Mouse (Mus musculus) gastrocnemius, postnatal 36 days (tissue): ENCODE measurements at regions not wholly inside any gene's neighbourhood (a gene's known extent, or its start where the extent isn't known, plus 50 kb on each side); places are given as distances from the start of the nearest gene placed in this dataset.

Experiments used
- DNase-seq, 2 experiments: peaks; one replicate each; pipeline ENCODE4 v3.0.0; 2022
- intact Hi-C: fragments of 180-260 bp; cut with DNase I; formaldehyde crosslinking; loops from one replicate; pipeline ENCODE4 v1.15.1; 2025

DNA sequence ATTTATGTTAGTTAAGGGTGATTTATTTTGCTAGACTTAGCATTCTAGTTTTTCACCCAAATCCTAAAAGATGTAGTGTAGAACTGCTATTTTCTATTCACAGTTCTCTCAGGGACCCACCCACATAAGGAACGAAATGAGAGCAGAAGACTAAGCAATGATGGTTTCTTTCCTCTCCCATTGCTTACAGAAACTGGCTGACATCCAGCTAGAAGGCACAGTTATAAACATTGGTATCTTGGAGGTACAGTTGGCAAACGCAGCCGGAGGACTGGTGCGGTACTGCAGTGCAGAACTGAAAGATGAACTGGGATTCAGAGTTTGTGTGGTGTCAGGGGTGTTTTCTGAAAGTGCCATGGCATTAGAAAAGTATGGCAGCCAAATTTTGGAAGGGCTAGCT, 132.1 kb upstream of the Lyplal1 start:
- no peak for DNase-seq
- intact Hi-C loops = no loop called here

DNA sequence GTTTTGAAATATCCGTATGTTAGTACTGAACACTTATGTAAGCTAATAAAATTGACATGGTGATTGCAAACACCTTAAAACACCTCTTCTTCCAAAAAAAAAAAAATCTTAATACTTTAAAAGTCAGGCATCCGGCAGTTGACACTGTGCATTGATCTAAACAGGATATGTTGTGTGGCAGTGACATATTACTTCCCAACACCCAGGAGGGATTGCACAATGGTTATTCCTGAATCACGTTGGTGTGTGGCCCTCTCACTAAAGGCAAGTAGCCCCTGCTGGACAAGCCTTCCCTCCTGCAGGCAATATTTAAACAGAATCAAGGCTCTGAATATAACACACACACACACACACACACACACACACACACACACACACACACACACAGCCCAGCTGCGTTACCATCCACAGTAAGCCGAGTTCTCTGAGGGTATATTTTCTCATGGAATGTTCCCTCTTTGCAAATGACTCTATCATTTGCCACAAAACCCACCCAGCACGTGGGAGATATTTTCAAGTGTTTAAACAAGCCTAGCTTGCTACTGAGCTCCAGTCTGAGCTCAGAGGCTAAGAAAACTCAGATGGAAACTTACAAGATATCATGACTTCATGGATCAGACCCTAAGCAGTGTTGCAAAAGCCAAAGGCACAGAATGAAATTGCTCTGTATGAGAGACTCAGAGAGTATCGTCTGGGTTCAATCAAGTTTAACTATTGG, 128.8 kb upstream of the Lyplal1 start:
- no peak for DNase-seq
- intact Hi-C loops = no loop called here

DNA sequence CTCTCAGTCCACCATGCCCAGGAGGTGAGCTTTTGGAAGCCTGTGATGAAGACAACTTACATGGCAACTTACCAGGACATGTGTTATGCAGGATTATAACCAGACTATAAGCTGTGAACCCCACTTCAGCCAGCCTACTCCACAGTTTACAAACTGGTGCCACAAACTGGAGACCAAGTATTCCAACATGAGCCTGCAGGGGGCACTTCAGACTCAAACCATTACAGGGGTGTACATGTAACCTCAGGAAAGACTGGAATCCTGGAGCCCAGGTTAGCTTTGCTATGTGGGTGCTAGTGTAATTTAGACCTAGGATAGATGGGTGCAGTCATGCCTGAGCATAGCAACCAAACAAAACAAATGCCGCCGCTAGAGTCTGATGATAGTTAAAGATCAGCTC, 124.0 kb upstream of the Lyplal1 start:
- intact Hi-C loops = loop anchor here (5.0 kb wide), 1 partner anchor 481 kb away; no protein-coding TSS in a partner anchor
- no peak for DNase-seq

GRCm38 (mm10) chr1:186237556-186237955, 120.4 kb upstream of the Lyplal1 start:
- intact Hi-C loops = no loop called here
- DNase-seq = no peak

DNA sequence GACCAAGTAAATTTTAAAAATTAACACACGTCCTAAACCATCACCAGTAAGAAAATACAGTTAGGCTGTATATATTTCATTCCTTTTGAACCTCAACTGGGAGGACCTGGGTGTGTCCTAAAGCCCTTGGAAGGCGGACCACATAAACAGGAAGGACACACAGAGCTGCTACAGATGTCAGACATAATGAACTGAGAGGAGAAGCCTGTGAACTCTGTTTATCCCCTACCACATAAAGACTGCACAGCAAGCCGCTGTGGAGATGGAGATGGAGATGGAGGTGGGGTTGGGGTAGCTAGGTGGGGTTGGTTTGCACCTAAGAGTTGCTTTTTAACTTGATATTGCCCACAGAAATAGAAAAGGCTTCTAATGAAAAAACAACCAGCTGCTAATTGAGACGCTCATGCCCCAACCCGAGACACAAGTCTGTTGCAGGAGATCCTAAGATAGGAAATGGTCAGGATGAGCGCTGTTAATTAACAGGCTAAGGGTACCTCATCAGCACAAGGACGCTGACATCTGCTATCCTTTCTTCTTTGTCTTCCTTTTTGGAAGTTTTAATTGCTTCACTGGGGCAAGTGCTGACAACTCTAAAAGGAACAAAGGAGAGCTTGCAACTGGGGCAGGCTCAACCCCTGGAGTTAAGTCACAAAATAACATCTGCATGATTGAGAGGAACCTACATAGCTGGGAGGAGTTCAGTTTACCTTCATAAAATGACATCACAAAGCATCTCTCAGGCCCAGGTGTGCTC, 119.3 kb upstream of the Lyplal1 start:
- no peak for DNase-seq
- intact Hi-C loops = no loop called here

DNA sequence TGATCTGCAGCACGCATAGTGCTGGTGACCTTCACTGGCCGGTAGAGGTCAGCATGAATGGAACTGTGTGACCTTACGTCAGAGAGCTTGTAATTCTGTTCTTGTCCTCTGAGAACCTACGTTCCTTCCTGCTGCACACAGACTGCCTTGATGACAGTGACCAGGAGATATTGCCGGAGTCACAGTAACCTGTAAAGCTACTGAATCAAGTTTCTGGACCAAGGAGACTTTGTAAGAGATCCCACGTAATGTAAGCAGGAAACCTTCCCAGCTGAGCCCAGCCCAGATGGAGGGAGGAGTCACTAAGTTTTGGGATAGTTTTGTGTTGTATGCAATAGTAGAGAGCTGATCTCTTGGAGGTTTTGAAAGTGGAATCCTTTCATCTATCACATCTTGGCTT, 117.4 kb upstream of the Lyplal1 start:
- intact Hi-C loops = no loop called here

GRCm38 (mm10) chr1:186230476-186230875, 113.4 kb upstream of the Lyplal1 start:
- DNase-seq = no peak
- intact Hi-C loops = no loop called here

More for the DNA sequence above, 117.4 kb upstream of the Lyplal1 start:
- no peak for DNase-seq

GRCm38 (mm10) chr1:186229856-186230255, 112.7 kb upstream of the Lyplal1 start:
- DNase-seq = no peak
- intact Hi-C loops = no loop called here

DNA sequence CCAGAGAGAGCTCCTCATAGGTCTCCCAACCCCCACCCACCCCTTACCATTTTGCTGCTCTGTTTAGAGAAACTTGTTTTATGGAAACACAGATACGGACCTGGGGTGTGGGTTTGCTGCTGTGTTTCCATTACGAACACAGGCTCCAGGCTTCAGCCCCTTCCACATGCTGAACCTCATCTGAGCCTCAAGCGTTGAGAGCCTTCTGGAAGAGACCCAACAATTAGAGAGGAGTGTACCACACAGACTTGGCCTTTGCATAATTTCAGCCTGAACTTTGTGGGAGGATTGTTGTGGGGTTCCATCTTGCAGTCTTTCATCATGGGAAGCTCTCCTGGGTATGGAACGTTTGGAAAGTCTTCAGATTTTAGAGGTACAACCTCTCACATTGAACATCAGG, 111.3 kb upstream of the Lyplal1 start:
- intact Hi-C loops = no loop called here
- DNase-seq = no peak

GRCm38 (mm10) chr1:186224231-186224630, 107.1 kb upstream of the Lyplal1 start:
- intact Hi-C loops = no loop called here
- no peak for DNase-seq

DNA sequence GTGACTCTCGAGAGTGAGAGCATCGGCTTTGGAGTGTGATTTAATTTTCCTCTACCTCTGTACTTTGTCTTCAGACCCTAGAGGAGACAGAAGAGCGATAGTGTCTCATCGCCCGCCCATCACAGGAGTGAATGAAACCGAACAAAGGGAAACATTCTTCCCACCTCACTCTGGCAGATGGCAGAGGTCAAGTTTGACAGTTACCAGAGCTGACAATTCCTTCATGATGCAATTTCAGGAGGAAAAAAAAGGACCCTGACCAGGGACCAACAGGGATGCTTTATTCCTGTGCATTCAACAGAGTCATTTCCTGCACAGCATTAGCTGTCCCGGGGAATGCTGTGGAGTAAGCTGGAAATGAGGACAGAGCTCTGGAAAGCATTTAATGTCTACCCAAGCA, 106.3 kb upstream of the Lyplal1 start:
- no peak for DNase-seq
- intact Hi-C loops = no loop called here

DNA sequence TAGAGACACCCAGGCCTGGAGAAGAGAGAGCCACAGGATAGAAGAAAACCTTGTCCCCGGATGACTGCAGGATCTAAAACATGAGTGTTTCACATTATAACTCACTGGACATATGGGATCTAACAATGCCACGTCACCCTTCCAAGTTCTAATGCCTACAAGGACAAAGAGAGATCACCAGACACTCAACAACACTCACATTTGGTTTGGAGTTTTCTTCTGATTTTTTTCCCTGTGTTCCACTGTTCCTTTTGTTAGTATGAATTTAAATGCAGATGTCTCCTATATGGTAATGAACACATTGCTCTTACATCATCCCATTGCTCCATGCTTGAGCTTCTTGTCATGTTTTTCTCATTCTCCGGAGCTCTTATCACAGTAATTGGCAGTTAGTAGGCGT, 101.9 kb upstream of the Lyplal1 start:
- intact Hi-C loops = no loop called here
- DNase-seq = no peak

GRCm38 (mm10) chr1:186217198-186217597, 100.1 kb upstream of the Lyplal1 start:
- DNase-seq = no peak
- intact Hi-C loops = no loop called here

GRCm38 (mm10) chr1:186204151-186204550, 87.0 kb upstream of the Lyplal1 start:
- intact Hi-C loops = no loop called here
- no peak for DNase-seq

GRCm38 (mm10) chr1:186202536-186202935, 85.4 kb upstream of the Lyplal1 start:
- intact Hi-C loops = no loop called here
- no peak for DNase-seq

DNA sequence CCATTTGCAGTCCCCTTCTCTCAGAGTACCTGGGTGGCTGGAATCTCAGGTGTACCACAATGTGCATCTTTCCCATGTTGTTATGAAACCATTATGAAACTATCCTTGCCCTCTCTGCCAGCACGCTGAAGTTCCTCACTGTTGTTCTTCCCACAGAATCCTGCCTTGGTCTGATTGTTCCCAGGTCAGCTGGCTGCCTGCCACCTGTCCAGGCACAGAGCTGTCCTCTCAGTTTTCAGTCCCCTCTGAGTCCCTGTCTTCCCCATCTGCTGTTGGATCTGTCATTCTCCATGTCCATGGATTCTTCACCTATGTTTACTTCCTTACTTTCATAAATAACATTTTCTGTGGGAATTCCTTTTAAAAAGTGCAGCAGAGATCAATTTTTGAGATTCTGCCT, 81.3 kb upstream of the Lyplal1 start:
- intact Hi-C loops = no loop called here
- no peak for DNase-seq

DNA sequence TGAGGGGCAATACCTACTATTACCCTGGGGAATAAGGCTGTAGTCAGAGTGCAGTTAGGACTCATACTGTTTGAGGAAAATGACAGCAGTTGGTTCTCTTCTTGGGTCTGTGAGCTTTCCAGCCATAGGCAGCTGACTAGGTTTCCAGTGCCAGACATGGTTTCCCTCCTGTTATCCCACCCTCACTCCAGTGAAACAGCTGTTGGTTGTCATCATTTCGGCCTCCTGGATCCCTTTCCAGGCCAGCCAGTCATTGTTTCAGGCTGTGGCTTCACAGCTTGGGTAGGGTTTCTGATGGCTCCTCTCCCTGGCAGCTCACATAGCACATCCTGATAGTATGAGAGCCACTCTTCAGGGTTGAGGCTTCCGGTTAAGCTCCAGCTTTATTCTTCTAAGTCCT, 79.9 kb upstream of the Lyplal1 start:
- DNase-seq = no peak
- intact Hi-C loops = no loop called here

DNA sequence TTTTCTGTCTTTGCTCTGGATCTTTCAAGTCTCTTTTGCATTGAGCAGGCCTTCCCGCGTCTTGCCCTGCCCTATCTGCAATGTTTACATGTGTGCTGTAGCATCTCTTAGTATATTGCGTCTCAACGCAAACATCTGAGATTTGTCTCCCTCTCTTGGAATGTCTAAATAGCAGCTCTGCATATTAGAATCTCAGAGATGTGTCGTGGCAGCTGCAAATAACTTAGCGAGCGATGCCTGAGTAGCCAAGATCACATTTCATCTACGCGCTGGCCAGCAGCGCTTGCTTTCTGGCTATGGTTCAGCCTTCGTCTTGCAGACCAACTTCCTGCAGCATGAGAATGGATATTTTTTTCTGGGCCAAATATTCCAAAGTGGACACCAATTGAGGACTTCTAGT, 72.3 kb upstream of the Lyplal1 start:
- peak; percentile 46 to 52 for DNase-seq
- intact Hi-C loops = loop anchor here (5.0 to 10.0 kb wide), 2 partner anchors 505 to 528 kb away; no protein-coding TSS in a partner anchor

- no peak for DNase-seq
- intact Hi-C loops = loop anchor here (5.0 to 10.0 kb wide), 2 partner anchors 503 to 530 kb away; no protein-coding TSS in a partner anchor
These were observed 70.3 kb upstream of the Lyplal1 start for GRCm38 (mm10) chr1:186187372-186187771.

DNA sequence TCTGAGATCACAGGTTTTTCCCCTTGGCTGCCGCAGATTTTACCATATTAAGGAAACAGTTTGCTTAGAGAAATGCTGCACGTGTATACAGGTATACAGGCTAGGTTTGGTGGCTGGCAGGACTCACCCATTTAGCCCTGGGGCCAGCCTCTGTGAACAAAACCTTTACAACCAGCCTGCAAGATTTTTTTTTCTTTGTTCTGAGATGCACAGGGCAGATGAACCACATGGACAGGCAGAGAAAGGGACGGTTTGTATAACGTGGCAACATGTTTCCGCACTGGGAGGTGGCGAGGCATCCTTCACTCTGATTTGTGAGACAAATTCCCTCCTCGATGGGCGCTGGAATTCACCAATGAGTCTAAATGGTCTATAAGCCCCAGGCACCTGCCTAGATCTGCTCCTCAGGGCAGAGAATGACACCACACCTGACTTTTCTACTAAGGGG, 66.1 kb upstream of the Lyplal1 start:
- DNase-seq = no peak
- intact Hi-C loops = loop anchor here (10.0 kb wide), 1 partner anchor 498 kb away; no protein-coding TSS in a partner anchor

- intact Hi-C loops = loop anchor here (10.0 kb wide), 1 partner anchor 498 kb away; no protein-coding TSS in a partner anchor
- DNase-seq = peak; percentile 34 to 50
These were observed 65.5 kb upstream of the Lyplal1 start for GRCm38 (mm10) chr1:186182498-186183203.
